Mouse (Mus musculus) left cerebral cortex, postnatal 14 days (tissue): ENCODE measurements around the gene Kptn. TPM values are rescaled to one million over a fixed set of nuclear protein-coding genes. Genes with fewer than 3 reads are reported as not detected.

ENCODE experiments used
- DNase-seq, 2 experiments: peaks; one replicate each; pipeline ENCODE4 v3.0.0; 2021 to 2022; ENCODE audit warnings: low spot score in 2 of 2, mixed read lengths in 1 of 2
- intact Hi-C: fragments of 180-260 bp; cut with DNase I; formaldehyde crosslinking; loops from one replicate; pipeline ENCODE4 v1.15.1; 2025
- total RNA-seq, 2 experiments: library from RNA; stranded (reverse); gene quantifications; 2 replicates each; pipeline ENCODE4 v1.2.3; 2021

Kptn gene
- total RNA-seq, 2 experiments from 2014 or later = 41.7 to 47.5 TPM

- intact Hi-C loops = no loop called here
- DNase-seq = no peak
Measured at GRCm38 (mm10) chr7:16111284-16112090, 8.2 kb upstream of the Kptn start.

GRCm38 (mm10) chr7:16116418-16116817 is 3.3 kb upstream of the Kptn start:
- intact Hi-C loops = no loop called here
- DNase-seq = no peak

GRCm38 (mm10) chr7:16117100-16117499 is 2.6 kb upstream of the Kptn start:
- no peak for DNase-seq
- intact Hi-C loops = no loop called here

DNA sequence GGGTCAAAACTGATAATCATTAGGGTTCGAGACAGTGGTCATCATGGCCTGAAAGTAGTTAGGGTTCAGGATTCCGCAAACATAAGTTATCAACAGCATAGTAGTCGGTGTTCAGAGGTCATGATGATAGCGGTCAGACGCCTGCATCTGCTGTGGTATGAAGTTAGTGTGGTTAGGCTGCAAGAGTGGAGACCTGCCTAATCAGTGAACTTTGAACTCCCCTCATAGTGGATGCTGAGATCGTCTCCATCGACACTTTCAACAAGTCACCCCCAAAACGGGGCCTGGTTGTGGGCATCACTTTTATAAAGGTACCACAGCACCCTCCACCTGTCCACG is 536 bp downstream of the Kptn start:
- DNase-seq = no peak
- intact Hi-C loops = no loop called here

- no peak for DNase-seq
- intact Hi-C loops = no loop called here
Measured at GRCm38 (mm10) chr7:16125829-16126228, 6.1 kb downstream of the Kptn start.

DNA sequence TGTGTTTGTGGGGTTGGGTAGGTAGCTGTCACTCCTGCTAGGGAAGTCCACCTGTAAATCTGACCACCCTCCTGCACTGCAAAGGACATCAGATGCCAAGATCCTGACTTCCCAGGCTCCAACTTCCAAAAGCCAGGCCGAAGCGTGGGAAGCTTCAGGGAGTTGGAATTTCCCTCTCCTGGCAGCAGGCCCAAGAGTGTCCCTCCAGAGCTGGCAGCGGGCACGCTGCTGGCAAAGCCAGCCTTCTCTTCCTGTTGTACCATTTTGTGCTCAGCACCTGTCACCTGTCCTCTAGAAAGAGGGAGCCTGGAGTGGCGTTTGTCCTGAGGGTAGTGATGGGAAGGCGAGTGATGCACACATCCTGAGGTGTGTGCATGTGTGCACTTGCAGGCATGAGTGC is 8.6 kb downstream of the Kptn start:
- peak in 1 of 2 experiments; percentile 44 for DNase-seq
- intact Hi-C loops = no loop called here

GRCm38 (mm10) chr7:16128899-16129298 is 9.2 kb downstream of the Kptn start:
- intact Hi-C loops = no loop called here
- DNase-seq = no peak

GRCm38 (mm10) chr7:16129421-16129845 is 9.7 kb downstream of the Kptn start, which contains the start of gene Slc8a2:
Gene Slc8a2, plus strand, starts transcription at chr7:16129826.
- intact Hi-C loops = no loop called here
- DNase-seq = peak; percentile 92 to 94

GRCm38 (mm10) chr7:16129846-16130691 is 10.4 kb downstream of the Kptn start:
- DNase-seq = peak; percentile 67 to 72
- intact Hi-C loops = no loop called here

DNA sequence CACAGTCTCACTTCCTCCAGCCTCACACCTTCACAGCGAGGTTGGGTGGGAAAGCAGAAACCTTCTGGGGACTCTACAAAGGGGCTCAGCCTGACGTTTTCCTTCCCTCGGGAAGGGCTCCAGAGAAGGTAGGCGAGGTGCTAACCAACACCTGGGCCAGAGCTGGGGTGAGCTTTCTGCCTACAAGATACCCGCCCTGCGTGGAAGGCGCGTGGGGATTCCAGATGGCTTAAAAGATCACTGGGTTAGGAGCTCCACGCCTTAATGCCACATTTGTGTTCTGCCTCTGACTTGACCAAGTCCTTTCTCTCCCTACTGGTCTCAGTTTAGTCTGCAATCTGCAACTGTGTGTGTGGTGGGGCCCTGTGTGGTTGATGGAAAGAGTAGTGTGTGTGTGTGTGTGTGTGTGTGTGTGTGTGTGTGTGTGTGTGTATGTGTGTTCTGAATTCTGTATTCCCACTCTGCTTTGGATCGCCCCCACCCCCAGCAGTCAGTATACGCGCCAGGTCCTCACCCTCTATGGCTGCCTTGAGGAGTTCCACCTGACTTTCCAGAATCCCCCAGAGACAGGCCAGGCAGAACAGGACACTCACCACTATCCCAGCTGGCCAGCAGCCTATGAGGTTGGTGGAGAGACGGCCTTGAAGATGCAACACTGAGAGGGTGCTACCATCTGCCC is 11.4 kb downstream of the Kptn start:
- peak in 1 of 2 experiments; percentile 67 for DNase-seq

DNA sequence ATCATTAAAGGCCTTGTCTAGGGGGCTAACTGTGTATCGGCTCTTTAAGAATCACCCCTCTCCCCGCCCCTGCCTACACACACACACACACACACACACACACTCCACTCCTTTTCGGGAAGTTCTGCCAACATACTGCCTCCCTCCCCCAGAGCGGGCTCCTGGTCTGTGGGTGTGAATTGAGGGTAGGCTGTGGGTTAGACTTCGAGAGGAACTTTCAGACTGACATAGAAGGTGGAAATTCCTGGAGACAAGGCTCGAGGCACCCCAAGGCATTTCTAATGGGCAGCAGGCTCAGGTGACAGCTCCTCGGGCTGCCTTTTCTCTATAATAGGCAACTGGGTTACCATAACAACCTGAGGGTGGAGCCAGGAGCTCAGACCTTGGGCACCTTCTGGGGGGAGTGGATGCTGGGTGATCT is 12.5 kb downstream of the Kptn start:
- intact Hi-C loops = no loop called here

More for the DNA sequence above, 11.4 kb downstream of the Kptn start:
- intact Hi-C loops = no loop called here

DNA sequence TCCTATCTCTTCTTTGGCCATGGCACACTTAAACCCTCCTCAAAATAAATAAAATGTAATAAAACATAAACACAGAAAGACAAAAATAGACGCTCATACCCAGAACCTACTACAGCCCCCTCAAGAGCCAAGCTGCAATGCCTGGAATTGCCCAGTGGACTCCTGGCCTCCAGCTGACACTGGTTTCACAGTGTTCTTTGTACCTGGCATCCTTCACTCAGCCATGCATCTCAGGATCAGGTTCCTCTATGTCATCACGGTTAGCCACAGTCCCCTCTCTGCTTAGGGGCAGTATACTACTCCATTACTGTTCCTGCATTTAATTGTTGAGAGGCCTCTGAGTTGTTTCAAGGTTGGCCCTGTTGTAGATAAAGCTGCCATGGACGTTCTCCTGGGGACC is 13.2 kb downstream of the Kptn start:
- intact Hi-C loops = no loop called here

More for the DNA sequence above, 12.5 kb downstream of the Kptn start:
- DNase-seq = peak; percentile 44 to 61

DNA sequence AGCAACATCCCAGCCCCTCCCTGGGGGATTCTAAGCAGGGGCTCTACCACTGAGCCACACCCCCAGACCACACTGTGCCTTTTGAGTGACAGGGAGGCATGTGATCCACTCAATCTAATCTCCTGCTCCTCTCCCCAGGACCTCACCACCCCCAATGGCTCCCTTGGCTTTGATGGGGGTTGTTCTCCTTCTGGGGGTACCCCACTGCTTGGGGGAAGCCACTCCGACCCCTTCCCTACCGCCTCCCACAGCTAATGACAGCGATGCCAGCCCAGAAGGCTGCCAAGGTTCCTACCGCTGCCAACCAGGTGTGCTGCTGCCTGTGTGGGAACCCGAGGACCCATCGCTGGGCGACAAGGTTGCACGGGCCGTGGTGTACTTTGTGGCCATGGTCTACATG is 14.0 kb downstream of the Kptn start:
- no peak for DNase-seq
- intact Hi-C loops = no loop called here

More for the DNA sequence above, 13.2 kb downstream of the Kptn start:
- DNase-seq = no peak

DNA sequence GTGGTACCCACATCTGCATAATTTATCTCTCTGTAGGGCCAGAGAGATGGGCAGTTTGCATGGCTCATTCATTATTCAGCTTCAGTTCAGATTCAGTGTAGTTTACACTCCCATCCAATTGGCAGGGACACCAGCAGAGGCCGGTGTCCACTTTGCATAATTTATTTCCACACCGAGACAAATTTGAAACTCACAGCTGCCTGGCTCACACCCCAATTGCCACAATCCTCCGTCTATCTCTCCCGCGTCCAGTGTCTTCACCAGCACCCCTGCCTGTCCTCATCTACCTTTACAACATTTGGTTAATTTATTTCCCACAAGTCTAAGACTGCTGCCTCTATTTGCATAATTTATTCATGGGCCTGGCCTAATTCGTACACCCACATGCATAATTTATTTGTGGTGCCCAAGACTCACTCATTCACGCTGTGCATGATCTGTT is 15.3 kb downstream of the Kptn start:
- intact Hi-C loops = no loop called here
- peak in 1 of 2 experiments; percentile 60 for DNase-seq

DNA sequence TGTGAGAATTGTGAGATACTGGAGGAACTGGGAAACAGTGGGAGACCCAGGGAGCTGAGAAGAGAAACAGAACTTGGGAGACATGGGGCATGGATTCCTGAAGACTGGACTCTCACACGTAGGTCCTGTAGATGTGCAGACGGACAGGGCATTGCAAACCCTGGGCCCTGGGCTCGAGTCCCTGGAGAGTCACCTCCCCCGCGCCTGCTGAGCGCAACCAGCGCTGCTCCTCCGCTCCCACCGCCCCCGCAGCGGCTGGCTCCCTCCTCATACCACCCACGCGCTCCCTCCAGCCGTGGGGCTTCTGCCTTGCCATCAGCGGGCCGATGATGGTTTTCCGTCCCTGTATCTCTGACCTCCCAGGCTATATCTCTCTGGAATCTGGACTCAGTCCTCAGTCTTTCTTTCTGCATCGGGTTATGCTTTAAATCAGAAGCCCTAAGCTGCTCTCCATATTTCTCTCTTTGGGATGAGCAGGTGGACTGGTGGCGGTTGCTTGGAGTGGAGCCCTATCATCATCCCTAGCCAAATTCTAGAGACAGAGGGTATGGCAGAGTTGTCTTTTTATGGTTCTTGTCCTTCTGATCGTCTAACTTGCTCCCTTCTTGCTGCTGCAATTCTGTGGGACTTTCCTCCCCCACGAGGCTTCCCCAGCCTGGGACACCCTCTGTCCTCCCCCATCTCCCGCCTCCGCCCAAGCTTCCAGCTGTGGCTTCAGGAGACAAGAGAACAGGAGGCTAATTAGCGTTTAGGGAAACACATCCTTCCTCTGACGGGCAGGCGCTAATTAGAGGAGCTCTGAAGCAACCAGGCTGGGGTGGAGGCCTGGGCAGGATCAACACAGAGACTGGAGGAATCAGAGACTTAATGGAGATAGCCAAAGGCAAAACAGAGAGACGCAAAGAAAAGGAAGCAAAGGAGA is 27.1 kb downstream of the Kptn start:
- DNase-seq = peak; percentile 65 to 70
- intact Hi-C loops = no loop called here

DNA sequence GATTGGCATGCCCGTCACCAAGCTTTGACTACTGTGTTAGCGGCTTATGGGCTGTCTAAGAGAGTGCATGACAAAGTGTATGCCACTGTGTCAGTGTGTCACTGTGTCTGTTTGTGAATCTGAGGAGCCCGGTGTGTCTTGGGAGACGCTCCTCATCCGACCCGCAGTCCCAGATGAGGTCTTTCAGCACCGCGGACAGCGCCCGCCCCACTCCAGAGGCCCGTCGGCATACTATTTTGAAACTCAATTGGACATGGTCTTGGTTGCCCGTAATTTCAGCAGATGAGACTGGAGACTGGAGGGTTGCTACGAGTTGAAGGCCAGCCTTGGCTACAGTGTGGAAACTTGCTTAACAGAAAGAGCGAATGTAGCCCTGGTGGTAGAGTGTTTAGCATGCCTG is 27.9 kb downstream of the Kptn start:
- no peak for DNase-seq
- intact Hi-C loops = no loop called here

GRCm38 (mm10) chr7:16149241-16149640 is 29.5 kb downstream of the Kptn start:
- DNase-seq = peak; percentile 81 to 94
- intact Hi-C loops = no loop called here

DNA sequence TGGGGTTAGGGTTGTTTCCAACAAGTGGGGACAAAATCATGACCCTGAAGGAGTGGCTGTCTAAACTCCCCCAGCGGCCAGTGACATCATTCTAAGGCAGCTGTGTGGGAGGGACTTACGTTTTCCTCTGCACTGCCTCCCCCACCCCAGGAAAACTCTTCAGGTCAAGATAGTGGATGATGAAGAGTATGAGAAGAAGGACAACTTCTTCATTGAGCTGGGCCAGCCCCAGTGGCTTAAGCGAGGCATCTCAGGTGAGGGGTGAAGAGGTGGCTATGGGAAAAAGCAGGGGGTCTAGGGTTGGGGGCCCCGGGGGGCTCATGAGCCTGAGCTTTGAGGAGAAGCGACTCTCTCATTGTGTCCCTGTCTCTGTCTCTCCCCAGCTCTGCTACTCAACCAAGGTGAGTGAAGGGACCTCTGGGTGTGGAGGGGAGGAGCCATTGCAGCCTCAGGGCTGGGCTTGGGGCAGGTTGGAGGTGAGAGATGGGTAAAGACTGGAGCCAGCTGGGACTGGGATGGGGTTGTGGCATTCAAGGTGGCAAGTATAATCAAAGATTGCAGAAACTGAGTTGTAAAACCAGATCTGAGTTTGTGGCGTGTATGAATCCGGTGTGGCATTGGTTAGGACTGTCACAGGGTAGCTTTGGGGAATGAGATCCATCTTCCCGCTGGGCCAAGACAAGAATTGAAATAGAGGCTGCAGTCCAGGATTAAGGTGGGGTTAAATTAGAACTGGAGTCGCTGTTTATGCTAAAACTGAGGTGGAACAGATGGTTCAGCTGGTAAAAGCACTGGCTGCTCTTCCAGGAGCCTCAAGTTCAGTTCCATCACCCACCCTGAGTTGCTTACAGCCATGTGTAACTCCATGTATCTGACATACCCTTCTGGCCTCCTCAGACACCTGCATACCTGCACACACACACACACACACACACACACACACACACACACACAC is 30.8 kb downstream of the Kptn start:
- DNase-seq = no peak
- intact Hi-C loops = loop anchor here (5.0 to 10.0 kb wide), 2 partner anchors 93 to 166 kb away; no protein-coding TSS in a partner anchor
